Mouse (Mus musculus) E14TG2a.4 (cell line): Measurements from ENCODE around the gene Hmcn2.
A peak's percentile ranks its signal among the peaks of the same experiment; 100 is the strongest.

ENCODE experiments used
- H3K27me3 ChIP-seq: 2 replicates; pipeline ENCODE4 v1.6.1; 2014; ENCODE audit warnings: low read length, control low read depth; ENCODE audit not compliant: insufficient read depth
- H3K36me3 ChIP-seq: 2 replicates; pipeline ENCODE4 v1.6.1; 2014; ENCODE audit warnings: low read length, control low read depth; ENCODE audit not compliant: insufficient read depth
- H3K4me1 ChIP-seq: replicated peaks from 2 replicates; pipeline ENCODE4 v1.6.1; 2014; ENCODE audit warnings: low read depth, low read length, control low read depth
- H3K4me3 ChIP-seq: replicated peaks from 2 replicates; pipeline ENCODE4 v1.5.1; 2014; ENCODE audit warnings: mild to moderate bottlenecking, low read length
- H3K9me3 ChIP-seq: 2 replicates; pipeline ENCODE4 v1.6.1; 2014; ENCODE audit warnings: low read length, control low read depth
- CTCF ChIP-seq: conservative IDR thresholded peaks from 2 replicates; pipeline ENCODE4 v1.5.1; 2014; ENCODE audit warnings: low read length
- NANOG ChIP-seq: IDR thresholded peaks from 2 replicates; pipeline ENCODE4 v1.6.1; 2014; ENCODE audit warnings: borderline replicate concordance, low read length, mixed read lengths
- POU5F1 ChIP-seq: IDR thresholded peaks from 2 replicates; pipeline ENCODE4 v1.6.1; 2014; ENCODE audit warnings: low read length, borderline replicate concordance

The Hmcn2 gene

DNA sequence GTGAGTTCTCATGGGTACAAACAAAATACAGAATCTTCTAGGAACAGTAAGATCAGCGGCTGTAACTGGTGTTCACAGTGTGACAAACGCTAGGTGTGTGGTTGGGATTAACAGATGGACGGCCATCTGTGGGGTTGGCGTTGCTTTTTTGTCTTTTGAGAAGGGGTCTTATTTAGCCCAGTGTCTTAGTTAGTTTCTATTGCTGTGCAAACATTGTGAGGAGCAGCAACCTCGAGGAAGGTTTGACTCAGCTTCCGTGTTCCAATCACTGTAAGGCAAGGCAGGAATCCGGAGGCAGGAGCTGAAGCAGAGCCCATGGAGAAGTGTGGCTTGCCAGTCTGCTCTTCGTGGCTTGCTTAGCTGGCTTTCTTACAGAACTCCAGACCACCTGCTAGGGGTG is 33.1 kb upstream of the Hmcn2 start:
- 0 out of 2 replicates have a peak, but pooled peaks cover 5% of the 10 kb centered on the region for H3K36me3 ChIP-seq
- peaks cover 7% of the 10 kb centered on the region for H3K27me3 ChIP-seq
- H3K4me1 ChIP-seq = peaks cover 3% of the 10 kb centered on the region; the same call in 1 of the 2 replicates
- H3K4me3 ChIP-seq = no peak overlapping the region
- TF ChIP-seq NANOG (no peak), POU5F1 (no peak), CTCF (no peak)
- no peaks in the 10 kb centered on the region for H3K9me3 ChIP-seq

DNA sequence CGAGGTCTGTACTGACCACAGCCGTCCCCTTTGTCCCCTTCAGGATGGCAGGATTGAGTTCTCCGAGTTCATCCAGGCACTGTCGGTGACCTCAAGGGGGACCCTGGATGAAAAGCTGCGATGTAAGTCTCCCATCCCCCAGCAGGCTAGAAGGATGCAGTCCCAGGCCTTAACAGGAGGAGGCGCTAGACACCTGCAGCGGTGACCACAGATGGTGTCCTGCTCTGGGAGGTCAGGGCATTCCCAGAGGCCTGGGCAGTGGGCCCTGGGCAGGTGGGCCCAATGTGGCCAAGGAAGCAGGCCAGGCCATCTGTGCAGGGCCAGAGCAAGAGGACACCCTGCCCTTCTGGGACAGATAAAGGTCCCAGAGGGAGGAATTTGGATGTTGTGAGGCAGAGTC is 31.9 kb upstream of the Hmcn2 start:
- Histone ChIP-seq H3K9me3 (no peaks in the 10 kb centered on the region), H3K4me1 (peaks cover 3% of the 10 kb centered on the region; the same call in 1 of the 2 replicates), H3K27me3 (peaks cover 4% of the 10 kb centered on the region), H3K36me3 (0 out of 2 replicates have a peak, but pooled peaks cover 11% of the 10 kb centered on the region), H3K4me3 (no peak overlapping the region)
- TF ChIP-seq CTCF (peak; percentile 93), POU5F1 (no peak), NANOG (no peak)

DNA sequence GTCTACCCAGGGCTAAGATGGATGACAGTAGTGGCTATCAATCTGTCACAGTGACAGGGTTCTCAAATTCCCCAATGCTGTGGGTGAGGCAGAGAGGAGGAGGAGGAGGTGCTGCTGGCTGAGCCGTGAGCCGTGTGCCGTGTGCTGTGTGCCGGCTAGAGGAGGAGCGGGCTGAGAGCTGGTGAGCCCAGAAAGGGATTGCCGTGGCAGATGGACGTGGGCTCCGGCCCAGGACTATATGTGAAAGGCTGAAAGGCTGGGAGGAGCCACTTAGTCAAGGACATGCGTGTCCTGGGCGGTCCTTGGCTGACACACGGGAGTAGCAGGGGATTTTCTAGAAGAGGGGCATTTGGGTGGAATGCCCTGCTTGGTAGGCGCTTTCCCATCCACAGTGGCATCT is 31.3 kb upstream of the Hmcn2 start:
- H3K4me3 ChIP-seq = no peak overlapping the region
- no peaks in the 10 kb centered on the region for H3K9me3 ChIP-seq
- no peaks in the 10 kb centered on the region for H3K27me3 ChIP-seq
- 0 out of 2 replicates have a peak, but pooled peaks cover 12% of the 10 kb centered on the region for H3K36me3 ChIP-seq
- TF ChIP-seq POU5F1 (no peak), NANOG (no peak)
- peaks cover 3% of the 10 kb centered on the region; the same call in 1 of the 2 replicates for H3K4me1 ChIP-seq

DNA sequence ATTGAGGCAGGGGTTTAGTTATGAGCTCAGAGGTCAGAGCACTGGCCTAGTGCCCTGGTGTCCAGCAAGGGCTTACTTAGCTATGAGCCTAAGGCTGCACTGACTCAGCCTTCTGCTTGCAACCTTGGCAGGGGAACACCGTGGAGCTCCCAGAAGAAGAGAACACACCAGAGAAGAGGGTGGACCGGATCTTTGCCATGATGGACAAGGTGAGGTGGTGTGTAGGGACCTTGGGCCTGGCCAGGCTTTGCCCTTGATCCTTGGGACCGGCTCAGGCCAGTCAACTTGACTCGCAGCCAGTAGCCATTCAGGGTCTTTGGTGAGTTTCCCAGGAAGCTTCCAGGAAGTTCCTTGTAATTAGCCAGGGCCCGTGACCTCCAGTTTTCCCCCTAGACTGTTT is 29.7 kb upstream of the Hmcn2 start:
- no peak for TF ChIP-seq POU5F1
- TF ChIP-seq NANOG = no peak
- no peak for TF ChIP-seq CTCF
- H3K4me3 ChIP-seq = no peak overlapping the region
- H3K9me3 ChIP-seq = no peaks in the 10 kb centered on the region
- H3K4me1 ChIP-seq = peaks cover 3% of the 10 kb centered on the region; the same call in 1 of the 2 replicates
- H3K27me3 ChIP-seq = no peaks in the 10 kb centered on the region
- H3K36me3 ChIP-seq = 0 out of 2 replicates have a peak, but pooled peaks cover 12% of the 10 kb centered on the region

DNA sequence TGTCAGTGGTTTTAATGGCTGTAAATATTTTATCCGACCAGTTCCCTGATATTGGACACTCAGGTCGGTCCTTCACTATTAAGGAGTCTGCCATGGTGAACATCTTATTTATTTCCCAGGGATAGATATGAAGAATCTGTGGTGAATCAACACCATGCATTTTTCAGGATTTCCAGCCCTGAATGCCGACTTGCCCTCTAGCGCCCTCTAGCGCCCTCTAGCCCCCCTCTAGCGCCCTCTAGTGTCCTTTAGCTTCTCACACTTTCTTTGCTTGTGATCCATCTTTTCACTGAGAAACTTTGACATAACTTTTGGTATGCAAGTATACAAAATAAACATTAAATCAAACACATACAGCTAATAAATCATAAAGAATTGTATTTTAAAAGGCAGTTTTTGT is 22.8 kb upstream of the Hmcn2 start:
- H3K9me3 ChIP-seq = no peaks in the 10 kb centered on the region
- H3K36me3 ChIP-seq = 0 out of 2 replicates have a peak, but pooled peaks cover 7% of the 10 kb centered on the region
- TF ChIP-seq NANOG (no peak), CTCF (peak; percentile 99)
- H3K4me1 ChIP-seq = peaks cover 45% of the 10 kb centered on the region
- no peaks in the 10 kb centered on the region for H3K27me3 ChIP-seq
- H3K4me3 ChIP-seq = no peak overlapping the region

DNA sequence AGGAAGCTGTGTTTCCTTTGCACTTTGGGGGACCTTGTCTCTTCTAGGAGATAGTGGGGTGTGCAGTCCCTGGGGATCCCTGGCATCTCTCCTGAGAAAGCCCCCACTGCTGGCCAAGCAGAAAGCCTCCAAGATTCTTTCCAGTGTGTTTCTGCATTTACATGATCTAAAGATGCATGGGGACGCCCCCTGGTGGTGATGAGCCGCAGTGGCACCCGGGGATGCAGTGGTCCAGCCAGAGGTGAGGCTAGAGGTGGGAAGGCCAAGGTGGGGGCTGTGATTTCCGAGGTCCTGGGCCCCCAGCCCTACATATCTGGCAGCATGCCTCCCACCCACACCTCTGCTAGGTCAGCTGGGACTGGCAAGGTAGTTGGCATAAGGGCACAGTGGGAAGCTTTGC is 19.2 kb upstream of the Hmcn2 start:
- Histone ChIP-seq H3K4me1 (peaks cover 75% of the 10 kb centered on the region), H3K9me3 (no peaks in the 10 kb centered on the region), H3K36me3 (no peaks in the 10 kb centered on the region), H3K27me3 (no peaks in the 10 kb centered on the region), H3K4me3 (no peak overlapping the region)
- TF ChIP-seq POU5F1 (no peak), CTCF (peak; percentile 96), NANOG (no peak)

DNA sequence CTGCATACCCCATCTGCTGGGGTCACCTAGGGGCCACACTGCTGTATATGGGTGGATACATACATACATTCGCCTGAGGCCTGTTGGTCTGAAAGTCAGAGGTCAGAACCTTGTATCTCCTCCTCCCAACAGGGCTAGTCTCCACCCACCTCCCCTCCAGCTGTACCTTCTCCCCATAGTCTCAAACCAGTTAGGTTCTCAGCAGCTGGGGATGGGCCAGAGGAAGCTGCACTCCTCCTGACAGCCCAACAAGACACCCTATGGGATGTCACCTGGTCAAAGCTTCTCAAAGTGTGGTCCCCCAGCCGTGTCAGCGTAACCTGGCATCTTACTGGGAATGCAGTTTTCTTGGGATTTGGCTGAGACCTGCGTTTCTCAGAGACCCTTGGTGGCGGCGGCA is 17.8 kb upstream of the Hmcn2 start:
- TF ChIP-seq NANOG (no peak), CTCF (no peak), POU5F1 (no peak)
- Histone ChIP-seq H3K9me3 (no peaks in the 10 kb centered on the region), H3K4me3 (no peak overlapping the region), H3K4me1 (peaks cover 75% of the 10 kb centered on the region), H3K27me3 (no peaks in the 10 kb centered on the region), H3K36me3 (no peaks in the 10 kb centered on the region)

DNA sequence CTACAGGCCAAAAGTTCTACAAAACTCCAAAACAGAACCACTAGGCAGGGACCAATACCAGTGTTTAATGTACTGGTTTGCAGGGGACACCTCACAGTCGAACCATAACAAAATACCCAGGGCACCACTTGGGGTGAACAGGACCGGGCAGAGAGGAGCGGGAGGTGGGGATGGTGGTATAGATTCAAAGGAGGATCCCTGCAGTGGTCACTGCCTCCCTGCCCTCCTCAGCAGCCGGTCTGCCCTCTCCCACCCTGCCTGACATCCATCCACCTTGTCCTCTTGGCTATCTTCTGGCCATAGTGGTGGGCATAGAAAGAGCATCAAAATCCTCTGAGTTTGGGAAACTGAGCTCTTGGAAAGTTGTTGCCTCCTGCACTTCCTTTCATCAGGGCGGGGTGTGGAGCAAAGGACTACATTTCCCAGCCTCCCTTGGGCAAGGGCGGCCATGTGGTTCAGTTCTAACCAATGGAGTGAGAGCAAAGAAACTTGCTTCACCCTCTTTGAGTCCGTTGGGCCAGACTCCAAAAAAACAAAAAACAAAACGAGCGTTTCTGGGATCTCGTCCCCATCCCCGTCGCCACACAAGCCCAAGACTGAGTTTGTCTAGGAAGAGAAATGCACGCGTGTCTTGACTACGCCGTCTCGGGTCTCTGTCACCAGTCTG is 16.5 kb upstream of the Hmcn2 start:
- Histone ChIP-seq H3K4me1 (peaks cover 65% of the 10 kb centered on the region), H3K4me3 (peak overlapping the region; percentile 65), H3K36me3 (no peaks in the 10 kb centered on the region), H3K9me3 (no peaks in the 10 kb centered on the region), H3K27me3 (no peaks in the 10 kb centered on the region)
- TF ChIP-seq NANOG (no peak), POU5F1 (no peak), CTCF (no peak)

DNA sequence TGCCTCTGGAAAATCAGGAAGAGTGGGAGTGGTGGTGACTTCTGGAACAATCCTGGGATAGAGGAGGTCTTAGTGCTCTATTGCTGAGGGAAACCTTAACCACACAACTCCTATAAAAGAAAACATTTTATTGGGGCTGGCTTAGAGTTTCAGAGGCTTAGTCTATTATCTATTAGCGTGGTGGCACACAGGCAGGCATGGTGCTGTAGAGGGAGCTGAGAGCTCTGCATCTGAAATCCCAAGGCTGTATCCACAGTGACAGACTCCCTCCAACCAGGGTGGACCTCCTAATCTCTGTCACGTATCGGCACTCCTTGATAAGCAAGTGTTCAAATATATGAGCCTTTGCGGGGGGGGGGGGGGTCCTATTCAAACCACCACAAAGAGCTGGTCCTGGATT is 15.4 kb upstream of the Hmcn2 start:
- no peak for TF ChIP-seq CTCF
- TF ChIP-seq NANOG = no peak
- TF ChIP-seq POU5F1 = no peak
- no peaks in the 10 kb centered on the region for H3K27me3 ChIP-seq
- H3K4me1 ChIP-seq = peaks cover 62% of the 10 kb centered on the region
- no peaks in the 10 kb centered on the region for H3K36me3 ChIP-seq
- 0 out of 2 replicates have a peak overlapping the region, but pooled peaks have one; percentile 65 for H3K4me3 ChIP-seq
- H3K9me3 ChIP-seq = no peaks in the 10 kb centered on the region
